Mouse (Mus musculus) intestine, embryonic 14.5 days (tissue): ENCODE measurements around the gene Nuak1. TPM values are rescaled to one million over a fixed set of nuclear protein-coding genes. Genes with fewer than 3 reads are reported as not detected.

ENCODE experiments used
- ATAC-seq: fragments of 200-750 bp; cut with Nextera tagmentation; replicated peaks from 2 replicates; pipeline ENCODE4 v1.8.0; 2017; ENCODE audit warnings: low read depth, moderate number of reproducible peaks, moderate TSS enrichment, moderate library complexity; ENCODE audit not compliant: low FRiP score, low TSS enrichment
- DNase-seq: peaks from one replicate; pipeline ENCODE4 v3.0.0-alpha.2; 2018; ENCODE audit warnings: low spot score
- H3K27ac ChIP-seq: fragments of 300-500 bp; sonication (generic); 2 replicates; pipeline ENCODE4 v1.5.1; 2014; ENCODE audit warnings: low read depth, mild to moderate bottlenecking, control low read depth
- H3K27me3 ChIP-seq: fragments of 300-500 bp; sonication (generic); replicated peaks from 2 replicates; pipeline ENCODE4 v1.6.1; 2014; ENCODE audit warnings: low read length, control low read depth; ENCODE audit not compliant: control insufficient read depth, insufficient read depth
- H3K36me3 ChIP-seq: fragments of 300-500 bp; sonication (generic); 2 replicates; pipeline ENCODE4 v1.6.1; 2014; ENCODE audit warnings: low read length, control low read depth; ENCODE audit not compliant: control insufficient read depth, insufficient read depth
- H3K4me1 ChIP-seq: fragments of 300-500 bp; sonication (generic); replicated peaks from 2 replicates; pipeline ENCODE4 v1.6.1; 2014; ENCODE audit warnings: low read length, control low read depth, mixed read lengths; ENCODE audit not compliant: control insufficient read depth, insufficient read depth
- H3K4me2 ChIP-seq: fragments of 300-500 bp; sonication (generic); 2 replicates; pipeline ENCODE4 v1.6.1; 2014; ENCODE audit warnings: low read length
- H3K4me3 ChIP-seq: fragments of 300-500 bp; sonication (generic); 2 replicates; pipeline ENCODE4 v1.5.1; 2014; ENCODE audit warnings: low read depth, low read length, control low read depth, mixed read lengths
- H3K9ac ChIP-seq: fragments of 300-500 bp; sonication (generic); 2 replicates; pipeline ENCODE4 v1.6.1; 2014; ENCODE audit warnings: mild to moderate bottlenecking, low read length
- H3K9me3 ChIP-seq: fragments of 300-500 bp; sonication (generic); 2 replicates; pipeline ENCODE4 v1.6.1; 2016; ENCODE audit warnings: low read length, control low read depth; ENCODE audit not compliant: control insufficient read depth
- WGBS: fragments of 180-500 bp; shearing (Covaris S2); extraction: QIAGEN DNeasy Blood & Tissue Kit; methylation state at CpG from one replicate; pipeline ENCODE4 v1.1.7; 2014; 5-methylcytosine and 5-hydroxymethylcytosine counted together
- polyA plus RNA-seq: library from polyadenylated mRNA; unstranded; fragments of >200 nt; fragmentation: Nextera tagmentation; extraction: Ambion mirVana; gene quantifications from 2 replicates; pipeline ENCODE4 v1.2.1, GENCODE M21; 2014

Gene Nuak1
- polyA plus RNA-seq, 1 experiment from 2014 or later: 0.93 TPM

GRCm38 (mm10) chr10:84365166-84365865 is 75.1 kb downstream of the Nuak1 start:
- no peaks in the 10 kb centered on the region for H3K9me3 ChIP-seq
- DNase-seq (no peak), ATAC-seq (no peak)
- H3K4me3 ChIP-seq: no peak overlapping the region
- H3K9ac ChIP-seq: no peak overlapping the region
- H3K4me2 ChIP-seq: no peak overlapping the region
- no peaks in the 10 kb centered on the region for H3K36me3 ChIP-seq
- no peaks in the 10 kb centered on the region for H3K4me1 ChIP-seq
- no peaks in the 10 kb centered on the region for H3K27me3 ChIP-seq
- WGBS: 68% methylated on average over 7 of the region's 7 CpGs
- H3K27ac ChIP-seq: no peak overlapping the region

- Histone ChIP-seq H3K9ac (no peak overlapping the region), H3K27me3 (no peaks in the 10 kb centered on the region), H3K4me1 (no peaks in the 10 kb centered on the region), H3K9me3 (no peaks in the 10 kb centered on the region), H3K4me2 (no peak overlapping the region), H3K4me3 (no peak overlapping the region), H3K36me3 (no peaks in the 10 kb centered on the region), H3K27ac (no peak overlapping the region)
- ATAC-seq (no peak), DNase-seq (no peak)
- WGBS: 87% methylated on average over 7 of the region's 7 CpGs
These were observed 76.6 kb downstream of the Nuak1 start for GRCm38 (mm10) chr10:84363833-84364232.

DNA sequence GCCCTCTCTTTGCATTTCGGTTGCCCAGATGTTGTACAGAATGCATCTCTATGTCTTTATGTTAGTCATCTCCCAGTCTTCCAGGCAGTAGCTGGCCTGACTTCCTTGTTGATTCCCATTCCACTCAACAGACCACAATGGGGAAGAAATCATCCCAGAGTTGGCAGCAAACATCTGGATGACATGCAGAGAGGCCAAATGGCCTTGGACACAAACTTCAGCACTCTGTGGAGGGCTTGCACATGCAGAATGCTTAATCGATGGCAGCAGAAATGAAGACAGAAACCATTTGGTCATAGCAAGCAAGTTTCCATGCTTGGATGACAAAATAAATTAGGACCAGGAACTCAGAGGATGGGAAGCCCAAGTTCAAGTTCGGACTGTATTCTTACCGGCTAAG is 79.4 kb downstream of the Nuak1 start:
- H3K4me3 ChIP-seq: no peak overlapping the region
- H3K9ac ChIP-seq: no peak overlapping the region
- WGBS: 84% methylated on average over 4 of the region's 4 CpGs
- no peaks in the 10 kb centered on the region for H3K27me3 ChIP-seq
- no peak overlapping the region for H3K4me2 ChIP-seq
- no peaks in the 10 kb centered on the region for H3K9me3 ChIP-seq
- DNase-seq: no peak
- no peak for ATAC-seq
- no peaks in the 10 kb centered on the region for H3K36me3 ChIP-seq
- no peak overlapping the region for H3K27ac ChIP-seq
- no peaks in the 10 kb centered on the region for H3K4me1 ChIP-seq

DNA sequence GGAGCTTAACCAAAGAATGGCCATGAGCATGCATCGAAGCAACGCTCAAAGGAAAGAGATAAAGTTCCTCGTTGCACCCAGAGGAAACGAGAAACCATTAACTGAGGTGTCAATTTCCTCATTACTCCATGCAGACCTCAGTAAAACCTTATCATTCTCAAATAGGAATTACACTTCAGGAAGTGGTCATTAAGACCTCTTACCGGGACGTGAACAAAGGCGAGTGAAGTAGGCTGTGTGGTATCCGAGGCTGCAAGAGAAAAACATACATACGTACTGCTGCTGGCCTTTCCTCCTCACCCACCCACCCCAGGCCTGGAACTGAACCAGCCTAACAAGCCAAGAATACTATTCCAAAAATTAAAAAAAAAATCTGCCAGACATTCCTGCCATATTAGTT is 80.0 kb downstream of the Nuak1 start:
- no peaks in the 10 kb centered on the region for H3K27me3 ChIP-seq
- no peaks in the 10 kb centered on the region for H3K4me1 ChIP-seq
- DNase-seq: no peak
- ATAC-seq: no peak
- H3K4me2 ChIP-seq: no peak overlapping the region
- no peaks in the 10 kb centered on the region for H3K9me3 ChIP-seq
- no peak overlapping the region for H3K9ac ChIP-seq
- 88% methylated on average over 9 of the region's 9 CpGs for WGBS
- no peaks in the 10 kb centered on the region for H3K36me3 ChIP-seq
- H3K27ac ChIP-seq: no peak overlapping the region
- no peak overlapping the region for H3K4me3 ChIP-seq

- Histone ChIP-seq H3K4me2 (no peak overlapping the region), H3K4me3 (no peak overlapping the region), H3K4me1 (no peaks in the 10 kb centered on the region), H3K9ac (no peak overlapping the region), H3K27me3 (no peaks in the 10 kb centered on the region), H3K9me3 (no peaks in the 10 kb centered on the region), H3K27ac (no peak overlapping the region), H3K36me3 (no peaks in the 10 kb centered on the region)
- ATAC-seq: no peak
- DNase-seq: no peak
- WGBS: 92% methylated on average over 4 of the region's 4 CpGs
These were observed 81.7 kb downstream of the Nuak1 start for GRCm38 (mm10) chr10:84358738-84359120.

DNA sequence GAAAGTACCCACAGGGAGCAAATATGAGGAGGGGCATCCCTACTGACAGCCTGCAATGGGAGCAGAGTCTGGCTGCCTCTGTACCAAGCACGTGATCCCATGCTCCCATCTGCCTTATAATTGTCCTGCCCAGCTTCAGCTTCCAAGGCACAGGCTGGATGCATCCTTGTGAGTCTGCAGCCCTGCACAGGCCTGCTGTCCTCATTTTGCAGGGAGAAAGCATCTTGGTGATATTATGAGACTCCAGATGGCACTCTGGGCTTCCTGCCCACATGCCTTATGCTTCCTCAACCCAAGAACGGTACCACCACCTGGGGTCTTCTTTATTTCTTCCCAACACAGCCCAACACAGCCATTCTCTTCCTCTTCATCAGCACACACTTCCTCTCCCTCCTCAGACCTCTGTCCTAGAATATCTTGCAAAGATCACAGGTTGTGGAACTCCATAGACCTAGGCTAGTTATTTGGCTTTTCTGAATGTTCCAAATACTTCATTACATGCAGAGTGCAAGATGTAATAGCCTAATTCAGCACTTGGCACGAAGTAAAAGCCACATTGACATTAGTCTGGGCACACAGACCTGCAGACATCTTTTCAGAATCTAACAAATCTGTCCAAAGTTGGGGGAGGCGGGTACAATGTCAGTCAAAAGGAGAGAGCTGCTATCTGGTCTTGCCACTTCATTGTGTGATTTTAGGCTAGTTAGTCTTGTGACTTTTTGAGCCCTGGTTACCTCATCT is 82.2 kb downstream of the Nuak1 start:
- Histone ChIP-seq H3K9me3 (no peaks in the 10 kb centered on the region), H3K4me2 (no peak overlapping the region), H3K4me1 (no peaks in the 10 kb centered on the region), H3K36me3 (no peaks in the 10 kb centered on the region), H3K9ac (no peak overlapping the region), H3K27me3 (no peaks in the 10 kb centered on the region), H3K4me3 (no peak overlapping the region), H3K27ac (no peak overlapping the region)
- ATAC-seq: no peak
- WGBS: 65% methylated on average over 4 of the region's 4 CpGs
- no peak for DNase-seq

GRCm38 (mm10) chr10:84357593-84357992 is 82.8 kb downstream of the Nuak1 start:
- no peak for ATAC-seq

DNA sequence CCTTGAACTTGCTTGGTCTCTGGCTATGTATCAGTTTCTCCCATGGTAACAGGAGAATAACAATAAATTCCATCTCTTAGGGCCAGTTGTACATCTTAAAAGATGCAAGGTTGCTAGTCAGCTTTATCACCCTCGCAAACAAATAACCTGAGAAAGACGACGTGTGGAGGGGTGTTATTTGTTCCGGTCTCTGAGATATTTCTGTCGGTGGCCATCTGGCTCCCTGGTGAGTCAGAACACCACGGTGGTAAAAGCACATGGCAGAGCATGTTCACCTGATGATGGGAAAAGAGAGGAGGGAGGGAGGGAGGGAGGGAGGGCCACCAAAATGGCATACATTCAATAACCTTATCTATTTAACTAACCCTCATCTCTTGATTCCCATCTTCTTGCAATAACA is 86.1 kb downstream of the Nuak1 start:
- Histone ChIP-seq H3K27ac (no peak overlapping the region), H3K36me3 (no peaks in the 10 kb centered on the region), H3K9ac (no peak overlapping the region), H3K4me2 (no peak overlapping the region), H3K9me3 (no peaks in the 10 kb centered on the region), H3K27me3 (no peaks in the 10 kb centered on the region), H3K4me1 (no peaks in the 10 kb centered on the region), H3K4me3 (no peak overlapping the region)
- WGBS: 63% methylated on average over 6 of the region's 6 CpGs
- DNase-seq (no peak), ATAC-seq (no peak)

More at GRCm38 (mm10) chr10:84357593-84357992, 82.8 kb downstream of the Nuak1 start:
- Histone ChIP-seq H3K27ac (no peak overlapping the region), H3K9me3 (no peaks in the 10 kb centered on the region), H3K4me2 (no peak overlapping the region), H3K27me3 (no peaks in the 10 kb centered on the region), H3K4me3 (no peak overlapping the region), H3K4me1 (no peaks in the 10 kb centered on the region), H3K36me3 (no peaks in the 10 kb centered on the region), H3K9ac (no peak overlapping the region)
- DNase-seq: no peak
- 82% methylated on average over 4 of the region's 4 CpGs for WGBS

DNA sequence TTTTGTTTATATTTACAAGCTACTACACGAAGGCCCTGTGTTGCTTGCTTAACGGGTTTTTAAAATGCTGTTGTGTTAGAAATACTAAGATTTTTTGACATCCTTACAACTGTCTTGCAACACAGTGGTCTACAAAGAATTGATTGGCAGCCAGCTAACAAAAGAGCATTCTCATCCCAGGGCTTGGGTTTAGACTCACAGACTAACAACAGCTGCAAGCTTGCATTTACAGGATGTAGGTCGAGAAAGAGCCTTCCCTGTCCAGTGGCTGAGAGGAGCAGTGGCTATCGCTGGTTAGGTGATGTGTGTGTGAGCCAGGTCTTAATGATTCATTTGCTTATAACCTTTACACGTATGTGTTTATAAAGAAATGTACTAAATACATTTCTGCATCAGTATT is 94.7 kb downstream of the Nuak1 start:
- no peaks in the 10 kb centered on the region for H3K4me1 ChIP-seq
- ATAC-seq: no peak
- H3K36me3 ChIP-seq: no peaks in the 10 kb centered on the region
- H3K27ac ChIP-seq: no peak overlapping the region
- H3K27me3 ChIP-seq: no peaks in the 10 kb centered on the region
- no peak for DNase-seq
- H3K4me3 ChIP-seq: no peak overlapping the region
- WGBS: 49% methylated on average over 5 of the region's 5 CpGs
- H3K4me2 ChIP-seq: no peak overlapping the region
- H3K9ac ChIP-seq: no peak overlapping the region
- no peaks in the 10 kb centered on the region for H3K9me3 ChIP-seq
